Mouse (Mus musculus): ENCODE measurements around the gene Cpeb4. TPM values are rescaled to one million over a fixed set of nuclear protein-coding genes. Genes with fewer than 3 reads are reported as not detected.
A peak's percentile ranks its signal among the peaks of the same experiment; 100 is the strongest.

Cpeb4 gene
- total and polyA plus RNA-seq, 3 experiments = 15.3 to 97.3 (median 83.4) TPM

DNA sequence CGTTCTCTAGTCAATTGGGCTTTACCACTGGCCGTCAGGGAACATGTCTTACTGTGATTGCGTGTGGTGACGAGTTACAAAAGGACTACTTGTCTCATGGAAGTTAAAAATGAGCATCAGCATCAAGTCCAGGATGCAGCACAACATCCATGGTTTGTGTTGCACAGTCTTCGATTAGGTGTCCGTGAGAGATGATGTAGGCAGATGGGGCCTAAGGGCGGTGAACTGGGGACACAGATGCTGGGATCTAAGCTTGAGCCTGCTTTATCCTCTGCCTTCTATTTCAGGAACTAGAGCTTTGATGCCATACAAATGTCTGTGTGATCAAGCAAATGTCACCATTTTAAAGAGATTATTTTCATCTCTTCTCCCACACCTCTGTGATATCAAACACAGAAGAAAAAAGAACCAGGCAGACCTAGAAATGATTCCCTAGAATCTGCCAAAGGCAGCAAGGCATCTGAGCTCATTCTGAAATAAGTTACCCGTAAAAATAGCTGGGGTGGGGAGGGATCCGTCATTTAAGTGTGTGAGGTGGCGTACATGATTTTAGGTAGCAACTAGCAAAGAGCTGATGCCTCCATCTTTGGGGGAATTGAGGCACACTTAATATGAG, 65.0 kb downstream of the Cpeb4 start:
- Histone ChIP-seq H3K4me1 (ENCODE audit: control insufficient read depth, insufficient read depth, low read length) (peaks cover 1% of the 10 kb centered on the region; the same call in 1 of the 2 replicates), H3K27ac (no peak overlapping the region), H3K4me3 (no peak overlapping the region), H3K9ac (ENCODE audit: low read depth, low read length) (no peak overlapping the region), H3K79me2 (replicated peaks; ENCODE audit: control insufficient read depth, insufficient read depth, low read length) (no peaks in the 10 kb centered on the region; the same call in 1 of the 2 replicates), H3K27me3 (ENCODE audit: control insufficient read depth, insufficient read depth, low read length) (no peaks in the 10 kb centered on the region), H3K36me3 (ENCODE audit: control insufficient read depth, insufficient read depth, low read length) (peaks cover 15% of the 10 kb centered on the region)
- intact Hi-C loops (cut with DNase I) = no loop called here
- TF ChIP-seq POLR2A (IDR thresholded peaks at IDR 0.05; ENCODE audit: insufficient read depth, low read depth, low read length) (no peak), CTCF (IDR thresholded peaks at IDR 0.05) (no peak), EP300 (IDR thresholded peaks at IDR 0.05; ENCODE audit: insufficient read depth, low read depth, low read length) (no peak)
- no peak for DNase-seq
- WGBS = 83% methylated on average over 10 of the region's 10 CpGs

DNA sequence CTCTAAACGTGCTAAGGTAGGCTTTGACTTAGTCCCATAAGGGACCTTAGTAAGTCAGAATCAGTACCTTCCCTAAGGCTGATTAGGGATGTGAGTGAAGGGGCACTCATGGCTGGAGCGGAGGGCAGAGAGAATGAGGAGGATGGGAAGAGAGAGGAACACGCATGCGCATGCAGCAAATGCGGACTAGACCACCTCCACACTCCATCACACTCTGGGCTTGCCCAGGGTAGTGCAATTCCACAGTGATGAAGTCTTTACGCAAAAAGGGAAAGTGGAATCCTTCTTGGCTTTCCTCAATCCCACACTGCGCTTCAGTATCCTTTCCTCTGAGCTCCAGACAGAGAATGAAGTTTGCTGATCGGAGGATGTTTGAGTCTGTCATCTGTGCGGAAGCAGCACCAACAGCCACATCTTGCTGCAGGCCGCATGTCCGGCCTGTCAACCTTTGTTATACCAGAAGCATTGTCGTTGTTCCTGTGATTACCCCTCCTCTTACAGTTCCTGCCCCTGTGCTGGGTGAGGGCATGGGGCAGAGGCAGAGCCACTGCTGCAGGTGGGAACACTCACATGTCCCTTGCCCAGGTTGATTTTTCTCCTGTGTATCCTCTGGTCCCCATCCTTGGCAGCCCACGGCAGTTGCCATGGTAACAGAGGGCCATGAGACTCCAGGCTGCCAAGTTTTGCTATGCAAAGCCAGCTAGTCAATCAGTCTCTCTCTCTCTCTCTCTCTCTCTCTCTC, 69.1 kb downstream of the Cpeb4 start:
- Histone ChIP-seq H3K36me3 (ENCODE audit: control insufficient read depth, insufficient read depth, low read length) (peaks cover 1% of the 10 kb centered on the region), H3K79me2 (replicated peaks; ENCODE audit: control insufficient read depth, insufficient read depth, low read length) (no peaks in the 10 kb centered on the region), H3K4me1 (ENCODE audit: control insufficient read depth, insufficient read depth, low read length) (no peaks in the 10 kb centered on the region), H3K4me3 (no peak overlapping the region), H3K27ac (no peak overlapping the region), H3K27me3 (ENCODE audit: control insufficient read depth, insufficient read depth, low read length) (no peaks in the 10 kb centered on the region), H3K9ac (ENCODE audit: low read depth, low read length) (no peak overlapping the region)
- intact Hi-C loops (cut with DNase I) = loop anchor here (10.0 kb wide), 1 partner anchor 696 kb away; no protein-coding TSS in a partner anchor
- 80% methylated on average over 13 of the region's 13 CpGs for WGBS
- no peak for DNase-seq
- TF ChIP-seq EP300 (IDR thresholded peaks at IDR 0.05; ENCODE audit: insufficient read depth, low read depth, low read length) (no peak), POLR2A (IDR thresholded peaks at IDR 0.05; ENCODE audit: insufficient read depth, low read depth, low read length) (no peak), CTCF (IDR thresholded peaks at IDR 0.05) (no peak)

DNA sequence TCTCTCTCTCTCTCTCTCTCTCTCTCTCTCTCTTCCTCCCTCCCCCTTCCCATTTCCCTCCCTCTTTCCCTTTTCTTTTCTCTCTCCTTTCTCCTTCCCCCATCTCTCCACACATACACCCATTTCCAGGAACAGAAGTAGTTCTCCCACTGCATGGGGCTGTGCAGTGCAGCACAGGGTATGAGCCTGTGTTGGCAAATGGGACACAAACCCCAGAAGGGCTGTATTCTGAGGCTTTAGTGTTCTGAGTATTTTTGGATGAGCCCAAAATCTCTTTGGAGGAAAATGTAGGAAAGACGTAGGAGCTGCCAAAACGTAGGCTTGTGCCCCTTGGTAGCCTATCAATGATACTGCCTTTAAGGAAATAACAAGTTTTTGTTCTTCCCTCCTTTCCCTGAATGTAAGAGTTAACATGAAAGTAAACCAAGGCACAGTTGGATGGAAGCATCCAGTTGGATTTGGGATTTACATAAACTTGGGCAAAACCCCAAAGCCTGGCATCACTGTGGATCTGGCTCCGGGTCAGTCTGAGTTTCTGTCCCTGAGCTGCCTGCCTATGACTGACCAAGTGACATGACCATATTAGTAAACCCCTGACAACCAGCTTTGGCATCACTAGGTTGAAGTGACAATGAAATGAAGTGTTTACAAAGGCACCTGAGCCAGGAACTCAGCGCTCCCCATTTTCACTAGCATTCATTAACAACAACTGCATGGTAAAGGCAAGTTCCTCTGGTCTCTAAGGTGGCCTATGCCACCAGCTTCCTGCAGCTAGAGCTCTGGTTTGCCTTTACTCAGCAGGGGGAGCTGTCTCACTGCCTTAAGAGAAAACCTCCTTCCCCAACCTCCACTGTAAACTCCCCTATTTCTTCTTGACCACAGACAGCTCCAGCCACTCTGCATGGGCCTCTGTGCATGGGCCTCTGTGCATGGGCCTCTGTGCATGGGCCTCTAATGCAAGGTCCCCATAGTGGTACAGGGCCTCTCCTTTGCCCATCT, 69.9 kb downstream of the Cpeb4 start:
- 70% methylated on average over 4 of the region's 4 CpGs for WGBS
- no peak for DNase-seq
- Histone ChIP-seq H3K4me3 (no peak overlapping the region), H3K36me3 (ENCODE audit: control insufficient read depth, insufficient read depth, low read length) (no peaks in the 10 kb centered on the region), H3K4me1 (ENCODE audit: control insufficient read depth, insufficient read depth, low read length) (no peaks in the 10 kb centered on the region), H3K79me2 (replicated peaks; ENCODE audit: control insufficient read depth, insufficient read depth, low read length) (no peaks in the 10 kb centered on the region), H3K9ac (ENCODE audit: low read depth, low read length) (no peak overlapping the region), H3K27ac (no peak overlapping the region), H3K27me3 (ENCODE audit: control insufficient read depth, insufficient read depth, low read length) (no peaks in the 10 kb centered on the region)
- TF ChIP-seq CTCF (IDR thresholded peaks at IDR 0.05) (peak; percentile 42), EP300 (IDR thresholded peaks at IDR 0.05; ENCODE audit: insufficient read depth, low read depth, low read length) (no peak), POLR2A (IDR thresholded peaks at IDR 0.05; ENCODE audit: insufficient read depth, low read depth, low read length) (no peak)
- intact Hi-C loops (cut with DNase I) = loop anchor here (10.0 kb wide), 1 partner anchor 697 kb away; no protein-coding TSS in a partner anchor

DNA sequence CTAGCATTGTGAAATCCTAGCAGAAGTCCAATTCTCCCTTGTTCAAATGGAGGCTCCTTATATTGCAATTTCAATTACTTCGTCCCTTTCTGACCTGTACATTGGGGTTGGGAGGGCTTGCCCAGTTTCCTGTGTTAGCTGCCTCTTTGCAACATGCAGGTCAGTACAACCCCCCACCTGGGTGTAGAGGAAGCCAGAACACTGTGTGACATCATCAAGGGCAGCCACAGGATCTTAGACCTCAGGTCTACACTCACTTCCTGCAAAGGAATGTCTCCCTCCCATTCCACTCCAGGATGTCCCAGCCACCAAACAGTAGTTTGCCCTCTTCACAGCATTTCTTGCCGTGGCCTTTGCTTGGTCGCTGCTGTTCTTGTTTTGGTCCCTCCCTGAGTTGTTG, 73.5 kb downstream of the Cpeb4 start:
- H3K4me1 ChIP-seq (ENCODE audit: control insufficient read depth, insufficient read depth, low read length) = peaks cover 3% of the 10 kb centered on the region

DNA sequence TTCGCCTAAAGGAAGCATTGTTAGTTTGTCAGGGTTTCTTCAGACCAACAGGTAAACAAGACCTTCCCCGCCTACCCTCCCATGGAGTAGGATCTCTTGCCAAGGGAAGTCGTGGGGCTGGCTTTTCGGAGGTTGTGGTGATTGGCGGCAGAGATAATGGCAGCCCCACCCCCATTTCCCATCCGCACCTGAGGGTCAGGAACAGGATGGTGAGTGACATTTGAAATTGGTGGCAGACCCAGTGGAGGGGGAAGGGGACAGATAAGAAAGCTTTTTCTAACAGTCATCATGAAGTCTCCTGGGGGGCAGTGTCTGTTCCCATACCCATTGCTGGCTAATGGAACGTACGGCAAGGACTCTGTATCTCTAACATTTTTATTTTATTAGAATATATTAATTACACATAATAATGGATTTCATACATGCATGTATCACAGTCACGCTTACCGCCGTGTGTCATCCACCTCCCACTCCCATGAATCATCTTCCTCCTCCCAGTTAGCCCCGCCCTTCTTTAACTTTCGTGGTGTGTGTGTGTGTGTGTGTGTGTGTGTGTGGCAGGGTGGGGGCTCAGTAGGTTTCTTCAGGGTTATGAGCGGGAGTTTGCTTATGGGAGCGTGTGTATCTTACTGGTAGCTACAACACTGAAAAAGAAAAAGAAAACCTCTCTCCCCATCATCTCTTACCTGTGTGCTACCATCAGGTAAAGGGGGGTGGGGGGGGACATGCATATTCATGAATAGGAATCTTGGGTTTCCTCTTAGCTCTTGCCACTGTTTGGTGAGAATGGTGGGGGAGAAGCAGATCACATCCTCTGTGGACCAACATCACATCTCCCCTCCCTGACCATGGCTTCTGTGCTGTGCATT, 76.7 kb downstream of the Cpeb4 start:
- peak overlapping the region; percentile 62; the same call in 1 of the 2 replicates for H3K27ac ChIP-seq
- no peaks in the 10 kb centered on the region for H3K79me2 ChIP-seq (replicated peaks; ENCODE audit: control insufficient read depth, insufficient read depth, low read length)
- intact Hi-C loops (cut with DNase I) = loop anchor here (1.0 to 10.0 kb wide), 3 partner anchors 78 to 704 kb away; no protein-coding TSS in a partner anchor
- no peak for TF ChIP-seq CTCF (IDR thresholded peaks at IDR 0.05)
- no peak for TF ChIP-seq POLR2A (IDR thresholded peaks at IDR 0.05; ENCODE audit: insufficient read depth, low read depth, low read length)
- WGBS = 27% methylated on average over 15 of the region's 15 CpGs
- no peaks in the 10 kb centered on the region for H3K27me3 ChIP-seq (ENCODE audit: control insufficient read depth, insufficient read depth, low read length)
- H3K4me3 ChIP-seq = peak overlapping the region; percentile 53
- H3K36me3 ChIP-seq (ENCODE audit: control insufficient read depth, insufficient read depth, low read length) = no peaks in the 10 kb centered on the region
- H3K9ac ChIP-seq (ENCODE audit: low read depth, low read length) = peak overlapping the region; percentile 59
- H3K4me1 ChIP-seq (ENCODE audit: control insufficient read depth, insufficient read depth, low read length) = peaks cover 3% of the 10 kb centered on the region
- no peak for DNase-seq

More for the DNA sequence above, 73.5 kb downstream of the Cpeb4 start:
- no peaks in the 10 kb centered on the region for H3K27me3 ChIP-seq (ENCODE audit: control insufficient read depth, insufficient read depth, low read length)
- H3K9ac ChIP-seq (ENCODE audit: low read depth, low read length) = no peak overlapping the region
- no peaks in the 10 kb centered on the region for H3K79me2 ChIP-seq (replicated peaks; ENCODE audit: control insufficient read depth, insufficient read depth, low read length)
- intact Hi-C loops (cut with DNase I) = loop anchor here (10.0 kb wide), 1 partner anchor 701 kb away; no protein-coding TSS in a partner anchor
- no peak overlapping the region for H3K4me3 ChIP-seq
- WGBS = 65% methylated on average over 3 of the region's 3 CpGs
- DNase-seq = no peak
- H3K27ac ChIP-seq = no peak overlapping the region
- no peaks in the 10 kb centered on the region for H3K36me3 ChIP-seq (ENCODE audit: control insufficient read depth, insufficient read depth, low read length)
- TF ChIP-seq EP300 (IDR thresholded peaks at IDR 0.05; ENCODE audit: insufficient read depth, low read depth, low read length) (no peak), POLR2A (IDR thresholded peaks at IDR 0.05; ENCODE audit: insufficient read depth, low read depth, low read length) (no peak), CTCF (IDR thresholded peaks at IDR 0.05) (no peak)

Measured in heart, adult 2 months (tissue).